Mouse (Mus musculus): ENCODE measurements around the gene Vipr1.

Gene Vipr1

DNA sequence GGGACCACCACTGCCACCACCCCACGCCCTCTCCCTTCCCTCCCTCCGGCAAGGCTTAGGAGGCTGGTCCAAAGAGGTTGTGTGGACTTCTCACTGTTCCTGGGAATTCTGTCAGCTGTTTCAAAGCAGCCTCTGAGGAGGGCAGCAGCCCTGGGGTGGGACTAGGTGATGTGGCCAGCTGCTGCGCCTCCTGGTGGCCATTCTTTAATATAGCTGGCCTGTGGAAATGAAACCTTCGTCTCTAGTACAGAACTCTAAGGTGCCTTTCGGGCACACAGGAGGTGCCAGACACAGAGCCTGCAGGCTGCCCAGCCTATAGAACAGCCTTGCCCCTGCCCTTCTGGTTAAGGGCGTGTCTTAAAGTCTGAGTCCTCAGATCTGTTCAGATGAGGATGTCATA is 37.0 kb downstream of the Vipr1 start:
- DNase-seq (ENCODE audit: low spot score), result peak; percentile 64

DNA sequence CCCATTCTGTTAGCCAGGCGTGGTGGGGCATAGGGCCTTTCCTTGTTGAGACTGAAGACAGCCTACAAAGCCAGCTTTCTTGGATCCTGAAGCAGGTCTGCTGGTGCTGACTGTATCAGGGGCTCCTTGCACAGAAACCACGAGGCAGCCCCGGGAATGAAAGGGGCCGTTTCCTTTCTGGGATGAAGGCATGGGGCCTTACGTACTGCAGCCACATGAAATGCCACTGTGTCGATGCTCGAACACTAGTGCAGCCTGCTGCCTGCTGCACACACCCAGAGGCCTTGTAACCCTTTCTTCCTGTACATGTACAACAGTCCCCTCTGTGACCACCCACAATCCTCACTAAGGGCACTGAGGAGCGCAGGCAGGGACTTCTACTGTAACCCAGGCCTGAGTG is 38.7 kb downstream of the Vipr1 start:
- no peak for DNase-seq (ENCODE audit: low spot score)

GRCm38 (mm10) chr9:121682037-121682680 is 39.6 kb downstream of the Vipr1 start:
- DNase-seq (ENCODE audit: low spot score), result peak; percentile 67

- DNase-seq (ENCODE audit: low spot score), result no peak
Measured at GRCm38 (mm10) chr9:121684702-121685101, 42.2 kb downstream of the Vipr1 start.

- no peak for DNase-seq (ENCODE audit: low spot score)
Measured at GRCm38 (mm10) chr9:121690200-121690651, 47.7 kb downstream of the Vipr1 start.

- DNase-seq (ENCODE audit: low spot score), result no peak
Measured at GRCm38 (mm10) chr9:121690734-121691133, 48.2 kb downstream of the Vipr1 start.

- no peak for DNase-seq (ENCODE audit: low spot score)
Measured at GRCm38 (mm10) chr9:121694736-121695135, 52.2 kb downstream of the Vipr1 start.

DNA sequence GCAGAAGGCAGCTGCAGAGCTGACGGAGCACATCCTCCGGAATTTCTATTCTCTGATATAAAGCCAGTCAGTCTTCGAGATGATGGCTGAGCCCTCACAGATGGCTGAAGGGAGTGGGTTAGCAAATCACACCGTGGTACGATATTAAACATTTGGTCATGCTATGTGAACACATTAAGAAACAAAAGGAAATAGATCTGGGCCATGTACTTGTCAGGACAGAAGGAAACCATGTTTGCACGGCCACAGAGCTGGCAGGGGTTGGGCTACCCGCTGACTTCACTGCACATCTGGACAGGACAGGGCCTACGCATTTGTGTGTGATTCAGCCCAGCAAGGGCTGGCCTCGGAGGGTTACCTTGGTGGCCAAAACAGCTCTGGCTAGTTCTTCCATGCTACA is 54.1 kb downstream of the Vipr1 start:
- DNase-seq (ENCODE audit: low spot score), result no peak

DNA sequence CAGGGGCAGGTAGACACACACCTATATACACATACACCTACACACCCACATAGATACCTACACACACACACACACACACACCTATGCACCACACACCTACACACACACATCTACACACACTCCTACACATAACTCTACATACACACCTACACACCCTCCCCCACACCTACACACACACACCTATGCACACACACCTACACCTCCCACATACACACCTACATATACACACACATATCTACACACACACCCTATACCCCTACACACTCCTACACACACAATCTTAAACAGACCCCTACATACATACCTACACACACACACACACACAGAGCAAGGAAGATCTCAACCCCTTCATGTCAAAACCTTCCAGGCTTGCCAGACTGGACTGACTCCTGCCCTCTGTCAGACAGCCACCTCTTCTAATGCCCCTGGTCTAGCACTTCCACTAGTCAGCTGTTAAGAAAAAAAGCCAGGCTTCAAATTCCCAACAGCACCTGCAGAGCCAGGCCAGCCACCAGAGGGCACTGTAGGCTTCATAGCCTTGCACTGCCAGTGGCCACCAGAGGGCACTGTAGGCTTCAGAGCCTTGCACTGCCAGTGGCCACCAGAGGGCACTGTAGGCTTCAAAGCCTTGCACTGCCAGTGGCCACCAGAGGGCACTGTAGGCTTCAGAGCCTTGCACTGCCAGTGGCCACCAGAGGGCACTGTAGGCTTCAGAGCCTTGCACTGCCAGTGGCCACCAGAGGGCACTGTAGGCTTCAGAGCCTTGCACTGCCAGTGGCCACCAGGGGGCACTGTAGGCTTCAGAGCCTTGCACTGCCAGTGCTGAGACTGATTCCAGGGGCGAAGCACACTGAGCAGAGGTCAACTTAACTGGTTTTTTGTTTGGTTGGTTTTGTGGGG is 54.9 kb downstream of the Vipr1 start:
- peak; percentile 82 for DNase-seq (ENCODE audit: low spot score)

- DNase-seq (ENCODE audit: low spot score), result no peak
Measured at GRCm38 (mm10) chr9:121704261-121704645, 61.7 kb downstream of the Vipr1 start.

GRCm38 (mm10) chr9:121704646-121705625 is 62.4 kb downstream of the Vipr1 start, which contains the start of gene Sec22c:
Sec22c (minus strand) TSS chr9:121705490.
- peak; percentile 78 for DNase-seq (ENCODE audit: low spot score)

DNA sequence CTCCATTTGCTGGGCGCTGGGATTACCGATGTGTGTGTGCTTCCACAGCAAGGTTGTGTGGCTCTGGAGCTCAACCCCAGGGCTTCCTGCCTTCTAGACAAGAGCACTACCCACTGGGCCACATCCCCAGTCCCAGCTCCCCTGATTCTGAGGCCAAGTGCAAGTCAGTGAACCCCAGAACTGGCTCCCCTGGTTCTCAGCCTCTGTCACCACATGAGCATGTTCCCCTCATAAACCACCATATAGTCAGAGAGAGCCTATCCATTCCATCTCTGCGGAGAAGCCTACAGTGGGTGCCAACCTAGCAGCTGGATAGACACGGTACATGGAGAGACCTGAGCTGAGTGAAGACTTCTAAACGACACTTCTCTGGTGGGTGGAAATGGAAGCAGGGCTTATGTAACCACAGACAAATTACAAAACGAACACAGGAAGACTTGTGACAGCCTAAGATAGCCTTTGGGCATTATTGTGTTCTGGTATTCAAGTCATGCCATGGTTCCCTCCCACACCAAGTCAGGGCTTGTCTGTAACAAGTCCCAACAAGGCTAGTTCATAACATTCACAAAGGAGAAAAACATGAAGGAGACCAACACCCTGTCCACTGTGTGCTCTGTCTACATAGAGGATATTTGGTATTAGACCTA is 63.6 kb downstream of the Vipr1 start:
- no peak for DNase-seq (ENCODE audit: low spot score)

- DNase-seq (ENCODE audit: low spot score), result no peak
Measured at GRCm38 (mm10) chr9:121707801-121708200, 65.3 kb downstream of the Vipr1 start.

- no peak for DNase-seq (ENCODE audit: low spot score)
Measured at GRCm38 (mm10) chr9:121708506-121709486, 66.3 kb downstream of the Vipr1 start.

GRCm38 (mm10) chr9:121709898-121710583 is 67.5 kb downstream of the Vipr1 start, which contains the start of gene Ss18l2:
Ss18l2 (plus strand) TSS chr9:121710329.
- peak; percentile 96 for DNase-seq (ENCODE audit: low spot score)

DNA sequence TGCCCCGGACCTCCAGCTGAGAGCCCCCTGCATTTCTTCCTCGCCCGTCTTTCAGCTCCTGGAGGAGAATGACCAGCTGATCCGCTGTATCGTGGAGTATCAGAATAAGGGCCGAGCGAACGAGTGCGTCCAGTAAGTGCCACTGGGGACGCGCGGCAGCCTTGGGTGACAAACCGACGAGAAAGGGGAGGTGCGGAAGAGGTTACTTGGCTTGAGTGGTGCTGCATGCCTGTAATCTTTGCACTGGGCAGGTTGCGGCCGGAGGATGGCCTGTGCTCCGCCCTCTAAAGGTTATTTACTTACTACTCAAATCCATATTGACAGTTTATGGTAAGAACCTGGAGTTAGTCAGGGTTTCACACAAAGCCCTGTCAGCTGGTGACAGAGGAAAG is 68.1 kb downstream of the Vipr1 start:
- DNase-seq (ENCODE audit: low spot score), result no peak

- no peak for DNase-seq (ENCODE audit: low spot score)
Measured at GRCm38 (mm10) chr9:121717048-121717447, 74.5 kb downstream of the Vipr1 start.

- DNase-seq (ENCODE audit: low spot score), result peak; percentile 43
Measured at GRCm38 (mm10) chr9:121718070-121718705, 75.7 kb downstream of the Vipr1 start.

GRCm38 (mm10) chr9:121718792-121719318 is 76.3 kb downstream of the Vipr1 start, which contains the start of gene Nktr:
Nktr (plus strand) TSS chr9:121719169.
- DNase-seq (ENCODE audit: low spot score), result peak; percentile 97
